Mouse (Mus musculus): ENCODE measurements at regions not wholly inside any gene's neighbourhood (a gene's known extent, or its start where the extent isn't known, plus 50 kb on each side); places are given as distances from the start of the nearest gene placed in this dataset.

DNA sequence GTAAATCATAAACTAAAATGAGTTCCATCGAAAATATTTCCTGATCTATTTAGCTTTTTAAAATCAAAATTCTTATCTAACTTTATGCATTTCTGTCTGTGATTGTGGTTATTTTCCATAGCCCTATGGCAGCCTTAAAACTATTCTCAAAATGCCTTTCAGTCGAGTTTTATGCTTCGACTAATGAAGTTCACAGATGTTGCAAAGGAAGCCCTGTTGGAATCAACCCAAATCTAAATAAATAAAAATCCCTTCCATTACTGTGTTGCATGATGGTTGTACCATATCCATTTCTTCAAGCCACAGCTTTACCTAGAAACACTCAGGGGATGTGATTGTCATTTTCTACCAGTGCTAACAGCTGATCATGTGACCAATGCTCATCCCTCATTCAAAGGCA is 585.6 kb upstream of the N6amt1 start:
- no peak for DNase-seq

DNA sequence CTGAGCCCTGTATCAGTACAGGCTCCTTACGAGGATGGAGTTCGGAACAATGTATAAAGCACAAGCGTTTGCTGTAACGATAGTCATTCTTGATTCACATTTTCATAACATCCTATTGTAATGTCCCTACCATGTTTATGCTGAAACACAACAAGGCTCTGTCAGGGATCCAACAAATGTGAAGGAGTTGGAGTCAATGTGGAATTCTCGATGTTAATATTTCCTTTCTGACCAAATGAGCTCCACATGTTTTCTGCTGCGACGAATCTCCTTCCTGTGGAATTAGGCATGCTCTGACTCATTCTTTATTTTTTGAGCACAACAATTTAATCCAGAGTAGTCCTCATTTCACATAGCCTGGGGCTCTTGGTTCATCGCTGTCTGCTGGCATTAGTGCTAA is 588.0 kb upstream of the N6amt1 start:
- no peak for DNase-seq

DNA sequence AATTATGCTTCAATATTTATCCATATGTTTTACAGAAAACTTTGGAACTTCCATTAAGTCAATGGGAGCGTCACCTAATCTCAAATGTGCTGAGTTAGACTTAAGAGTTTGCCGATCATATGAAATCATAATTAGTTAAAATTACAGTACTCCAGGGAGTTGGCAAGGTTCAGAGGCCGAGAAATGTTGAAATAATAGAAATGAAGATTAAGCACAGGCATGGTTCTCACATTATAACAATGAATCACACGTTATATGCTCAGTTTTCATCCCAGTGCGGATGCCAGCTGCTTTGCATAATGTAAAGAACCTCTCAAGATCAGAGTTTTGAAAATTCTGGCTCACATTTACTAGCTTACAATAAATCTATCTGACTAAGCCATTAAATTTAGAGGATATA is 612.7 kb upstream of the N6amt1 start:
- DNase-seq: no peak

DNA sequence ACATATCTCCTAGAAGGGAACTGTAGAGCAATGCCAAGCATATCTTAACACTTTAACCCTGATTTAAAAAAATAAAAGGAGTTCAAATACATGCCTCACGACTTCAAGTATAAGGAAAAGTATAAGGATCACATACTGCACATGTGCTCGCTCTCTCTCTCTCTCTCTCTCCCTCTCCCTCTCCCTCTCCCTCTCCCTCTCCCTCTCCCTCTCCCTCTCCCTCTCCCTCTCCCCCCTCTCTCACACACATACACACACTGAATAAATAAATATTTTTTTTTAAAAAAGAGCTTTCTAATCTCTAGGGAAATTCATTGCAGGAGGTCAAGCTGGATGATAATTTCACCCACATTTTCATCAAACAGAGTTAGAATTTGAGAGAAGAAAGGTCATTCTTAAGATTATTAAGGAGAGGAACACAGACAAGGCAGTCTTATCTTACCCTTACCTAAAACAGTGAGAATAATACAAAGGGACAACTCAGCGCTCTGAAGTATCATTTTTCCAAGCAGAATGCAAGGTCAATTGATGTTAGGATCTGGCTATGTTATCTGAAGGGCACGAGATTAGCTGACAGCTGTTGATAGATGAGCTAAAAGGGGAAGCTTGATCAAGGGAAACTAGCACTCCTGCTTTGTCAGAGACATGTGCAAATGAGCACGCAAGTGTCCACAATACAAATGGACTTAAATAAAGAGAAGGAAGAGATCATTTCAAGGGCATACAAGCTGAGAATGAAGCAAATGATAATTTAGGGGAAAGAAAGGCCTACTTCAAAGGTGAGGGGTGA is 634.8 kb upstream of the N6amt1 start:
- DNase-seq: no peak

DNA sequence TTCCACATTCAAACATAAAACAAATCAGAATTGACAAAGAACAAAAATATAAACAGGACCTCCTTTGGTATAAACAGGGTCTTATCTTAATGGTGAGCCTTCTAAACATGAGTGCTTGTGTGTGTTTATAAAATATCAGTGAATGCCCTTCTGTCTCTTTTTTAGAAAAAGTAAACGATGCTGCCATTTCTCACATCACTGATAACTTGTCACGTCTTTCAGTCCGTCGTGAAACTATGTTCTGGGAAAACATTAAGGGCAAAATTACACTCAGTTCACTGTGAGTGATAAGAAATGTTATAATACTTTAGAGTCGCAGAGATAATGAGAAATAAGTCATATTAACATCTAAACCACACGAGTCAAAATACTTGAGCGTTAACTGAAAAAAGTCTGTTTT is 635.6 kb upstream of the N6amt1 start:
- DNase-seq: no peak

DNA sequence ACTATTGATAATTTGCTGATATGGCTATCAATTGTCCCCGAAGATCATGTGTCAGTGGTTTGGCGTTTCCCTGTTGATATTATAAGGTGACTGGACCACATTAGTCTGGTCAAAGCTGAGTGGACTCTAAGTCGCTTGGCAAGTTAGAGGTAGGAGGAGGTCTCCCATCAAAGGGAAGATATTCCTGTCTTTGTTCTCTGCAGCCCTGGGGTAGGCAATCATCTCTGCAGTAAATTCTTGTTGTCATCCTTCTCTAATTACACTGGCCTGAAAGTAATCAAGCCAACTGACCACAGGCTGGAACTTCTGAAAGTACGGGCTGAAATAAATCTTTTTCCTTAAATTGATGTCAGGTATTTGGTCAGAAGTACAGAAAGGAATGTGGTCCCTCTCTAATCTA is 652.3 kb upstream of the N6amt1 start:
- DNase-seq: no peak

DNA sequence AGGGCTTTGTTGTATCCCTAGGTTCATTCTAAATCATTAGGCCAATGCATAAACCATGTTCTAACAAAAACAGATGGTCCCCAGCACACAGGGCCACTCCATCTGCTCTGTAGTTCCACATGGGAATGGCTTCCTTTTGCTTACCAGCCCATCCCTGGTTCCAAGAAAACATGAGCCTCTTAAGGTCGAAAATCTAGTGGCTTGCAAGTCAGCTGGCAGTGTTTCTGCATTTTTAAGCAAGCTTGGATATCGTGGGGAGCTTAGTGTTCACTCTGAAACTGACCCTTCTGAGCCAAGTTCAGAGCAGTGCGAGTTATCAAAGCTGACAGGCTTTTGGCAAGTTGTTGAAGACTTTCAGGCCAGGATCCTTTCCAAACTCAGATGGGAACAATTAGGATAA is 659.5 kb upstream of the N6amt1 start:
- peak; percentile 5 for DNase-seq

DNA sequence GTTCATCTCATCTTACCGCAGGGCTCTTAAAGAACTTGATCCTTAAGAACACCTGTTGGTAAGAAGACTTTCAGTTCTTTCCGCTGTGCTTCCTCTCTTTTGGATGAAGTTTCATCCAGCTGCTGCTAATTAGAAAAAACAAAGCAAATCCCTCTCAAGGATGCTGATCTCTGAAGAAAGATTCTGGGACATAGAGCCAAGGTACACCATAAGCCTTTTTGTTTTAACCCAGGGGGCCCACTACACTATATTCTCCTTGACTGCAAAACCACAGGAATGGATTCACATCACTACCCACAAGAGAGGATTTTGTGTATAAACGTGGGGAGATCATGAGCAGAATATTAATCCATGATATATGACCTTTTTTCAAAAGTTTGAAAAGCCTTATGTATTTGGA is 694.8 kb upstream of the N6amt1 start:
- DNase-seq: no peak

DNA sequence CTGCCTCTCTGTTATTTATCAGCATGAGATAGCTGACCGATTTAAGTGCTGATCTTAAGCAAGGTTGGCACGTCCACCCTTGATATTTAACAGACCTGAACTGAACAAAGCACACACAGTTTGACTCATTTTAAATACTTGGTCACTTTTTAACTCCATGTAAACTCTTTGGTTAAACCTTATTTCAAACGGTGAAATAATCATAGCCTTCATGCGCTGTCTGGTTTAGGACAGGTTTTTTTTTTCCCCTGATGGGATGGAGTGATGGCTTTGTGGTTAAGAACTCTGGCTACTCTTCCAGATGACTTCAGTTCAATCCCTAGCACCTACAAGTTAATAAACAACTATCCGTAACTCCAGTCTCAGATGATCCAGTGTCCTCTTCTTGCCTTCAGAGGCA is 706.7 kb upstream of the N6amt1 start:
- no peak for DNase-seq

DNA sequence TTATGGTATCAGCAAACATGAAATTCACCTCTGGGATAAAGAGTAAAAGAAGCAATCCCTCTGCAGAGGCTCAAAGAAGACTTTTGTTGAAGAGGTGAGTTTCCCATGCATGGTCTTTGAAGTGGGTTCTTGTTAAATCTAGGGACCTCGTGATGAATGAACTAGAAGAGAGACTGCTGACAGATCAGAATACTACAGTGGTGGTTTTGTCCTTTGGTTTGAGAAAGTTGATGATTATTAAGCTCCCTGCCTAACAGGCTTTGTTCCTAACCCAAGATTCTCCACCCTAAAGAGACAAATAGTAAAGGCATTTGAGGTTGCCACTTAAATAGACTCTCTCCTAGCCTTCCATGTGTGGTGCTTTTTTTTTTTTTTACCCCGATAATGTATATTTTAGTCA is 707.2 kb upstream of the N6amt1 start:
- DNase-seq: no peak

DNA sequence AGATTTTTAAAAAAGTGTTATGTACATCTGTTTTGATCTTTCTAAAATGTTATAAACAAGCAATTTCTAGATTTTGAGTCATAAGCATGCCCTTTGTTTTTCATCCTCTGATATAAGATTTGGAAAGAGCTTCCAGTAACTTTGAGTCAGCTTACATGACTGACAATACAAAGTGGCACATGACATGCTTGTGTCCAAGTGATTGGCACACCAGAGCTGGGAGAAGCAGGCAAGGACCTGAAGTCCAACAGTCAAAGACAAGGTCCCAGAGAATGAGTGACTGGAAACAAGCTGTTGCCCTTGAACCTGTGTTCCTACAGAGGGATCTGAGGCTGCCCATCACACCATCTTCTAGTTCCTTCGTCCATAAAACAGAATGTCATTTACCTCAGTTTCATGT is 708.5 kb upstream of the N6amt1 start:
- DNase-seq: no peak

DNA sequence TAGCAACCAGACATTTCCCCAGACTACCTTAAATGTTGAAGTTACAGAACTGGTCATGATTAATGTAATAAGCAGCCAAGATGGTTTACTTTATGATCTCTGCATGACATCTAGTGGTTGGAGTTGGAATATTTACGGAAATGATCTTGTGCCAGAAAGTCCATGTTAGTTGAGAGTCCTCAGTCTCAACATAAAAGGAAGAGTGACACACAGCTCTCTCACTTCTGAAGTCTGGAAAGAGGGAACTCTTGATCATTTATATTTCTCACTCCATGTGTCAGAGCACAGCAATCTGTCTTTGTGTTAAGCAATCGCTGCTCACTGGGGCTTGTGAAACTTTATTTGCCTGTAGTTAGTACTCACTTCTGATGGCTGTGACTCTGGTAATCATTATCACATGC is 709.1 kb upstream of the N6amt1 start:
- DNase-seq: no peak

DNA sequence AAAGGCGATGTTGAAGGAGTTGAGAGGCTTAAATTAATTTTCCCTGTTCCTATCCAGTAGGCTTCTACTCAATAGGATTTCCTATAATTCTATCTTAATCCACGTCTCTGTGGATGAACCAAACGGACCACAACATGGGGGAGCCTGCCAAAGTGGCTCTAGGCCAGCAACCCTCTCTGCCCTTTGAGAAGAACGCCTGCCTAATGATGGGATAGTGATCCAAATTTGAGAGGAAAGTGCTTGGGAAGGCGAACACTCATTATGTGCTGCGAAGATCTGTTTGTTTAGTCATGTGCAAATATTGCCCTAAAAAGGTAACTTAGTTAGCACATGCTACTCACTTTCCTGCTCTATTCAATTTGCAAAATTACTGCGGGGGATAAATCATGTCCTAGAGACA is 702.5 kb upstream of the Adamts5 start:
- no peak for DNase-seq

DNA sequence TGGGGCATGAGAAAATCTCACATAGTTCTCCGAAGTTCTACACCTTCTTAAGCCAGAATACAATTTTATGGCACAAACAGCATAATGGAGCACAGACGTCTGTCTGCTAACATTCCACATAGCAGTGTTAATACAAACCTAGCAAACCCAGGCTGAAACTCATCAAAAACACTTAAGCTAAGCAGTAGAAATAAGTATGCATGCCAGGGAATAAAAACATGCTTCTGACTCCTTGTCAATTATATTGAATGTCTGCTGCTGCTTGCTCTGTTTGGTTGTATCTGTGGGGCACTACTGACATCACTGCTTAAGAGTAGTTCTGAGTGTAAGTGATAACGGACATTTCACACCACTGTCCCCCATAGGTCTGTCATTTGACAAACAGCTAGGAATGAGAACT is 693.4 kb upstream of the Adamts5 start:
- DNase-seq: no peak

DNA sequence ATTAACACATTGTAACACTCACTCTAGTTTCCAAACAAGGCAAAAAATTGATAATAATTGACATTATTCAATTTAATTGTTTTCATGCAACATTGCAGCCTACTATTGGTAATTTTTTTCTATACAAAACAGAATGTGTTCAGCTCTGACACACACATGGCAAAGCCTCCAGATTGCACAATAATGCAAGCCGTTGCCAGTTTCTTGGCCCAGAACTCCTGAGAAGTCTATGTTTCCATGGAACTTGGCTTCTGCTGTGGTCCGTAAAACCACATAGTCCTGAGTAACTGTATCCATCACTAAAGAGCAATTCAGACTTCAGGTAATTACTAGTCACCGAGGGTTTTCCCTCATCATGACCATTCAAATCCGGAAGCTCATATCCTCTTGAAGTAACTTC is 684.4 kb upstream of the Adamts5 start:
- no peak for DNase-seq

DNA sequence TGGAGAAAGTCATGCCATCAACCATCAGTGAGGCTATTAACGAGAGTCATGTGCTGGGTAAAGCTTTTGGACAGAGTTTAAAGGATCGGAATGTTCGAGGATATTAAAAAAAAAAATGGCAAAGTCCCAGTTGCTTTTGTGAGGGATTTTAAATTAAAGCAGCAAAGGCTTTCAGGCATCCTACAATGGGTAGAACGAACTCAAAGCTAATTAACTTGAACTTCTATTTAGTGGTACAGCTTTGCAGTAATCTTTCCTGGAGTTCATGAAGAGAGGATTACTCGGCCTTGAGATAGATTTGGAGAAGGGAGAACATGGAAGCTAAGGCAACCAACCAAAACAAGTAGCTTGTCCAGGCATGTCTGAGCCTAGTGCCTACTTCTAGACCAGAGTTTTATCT is 676.7 kb upstream of the Adamts5 start:
- DNase-seq: no peak

DNA sequence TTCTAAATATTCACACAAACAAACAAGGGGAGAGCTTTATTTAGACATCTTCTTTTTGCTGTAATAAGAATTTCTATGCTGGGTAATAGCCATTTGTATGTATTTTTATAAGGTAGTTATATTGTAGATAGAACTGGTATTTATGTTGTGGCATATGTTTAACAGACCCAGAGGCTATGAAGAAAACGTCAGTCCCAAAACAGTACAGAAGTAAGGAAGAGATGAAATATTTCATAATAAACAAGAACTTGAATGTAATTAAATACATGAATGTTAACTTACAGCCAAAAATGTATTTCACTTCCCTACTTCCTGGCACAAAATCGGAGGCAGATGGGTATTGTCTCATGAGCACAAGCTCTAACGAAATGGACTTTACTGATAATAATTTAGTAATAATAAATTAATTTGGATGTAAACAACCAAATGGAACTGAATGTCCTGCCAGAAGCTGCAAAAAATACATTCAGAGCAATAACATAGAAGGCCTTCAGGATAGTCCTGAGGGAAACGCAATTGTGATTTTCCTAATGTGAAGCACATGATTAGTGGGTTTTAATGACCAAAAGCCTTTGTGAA is 645.9 kb upstream of the Adamts5 start:
- no peak for DNase-seq

DNA sequence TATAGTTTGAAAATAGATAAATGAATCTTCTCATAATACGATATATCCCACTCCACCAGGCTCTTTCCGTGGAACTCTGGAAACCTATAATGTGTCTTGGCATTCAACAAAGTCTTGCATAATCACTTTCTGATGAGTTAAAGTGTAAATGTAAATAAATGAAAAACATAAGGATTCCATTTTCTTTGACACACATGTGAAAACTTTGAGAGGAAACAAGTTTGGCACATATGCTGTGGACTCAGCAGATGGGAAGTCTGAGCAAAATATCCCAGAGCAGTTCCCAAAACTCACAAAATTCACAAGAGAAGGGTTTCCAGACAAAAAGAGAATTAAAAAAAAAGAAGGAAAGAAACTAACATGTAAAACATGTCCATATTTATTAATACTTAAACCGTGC is 645.3 kb upstream of the Adamts5 start:
- no peak for DNase-seq

DNA sequence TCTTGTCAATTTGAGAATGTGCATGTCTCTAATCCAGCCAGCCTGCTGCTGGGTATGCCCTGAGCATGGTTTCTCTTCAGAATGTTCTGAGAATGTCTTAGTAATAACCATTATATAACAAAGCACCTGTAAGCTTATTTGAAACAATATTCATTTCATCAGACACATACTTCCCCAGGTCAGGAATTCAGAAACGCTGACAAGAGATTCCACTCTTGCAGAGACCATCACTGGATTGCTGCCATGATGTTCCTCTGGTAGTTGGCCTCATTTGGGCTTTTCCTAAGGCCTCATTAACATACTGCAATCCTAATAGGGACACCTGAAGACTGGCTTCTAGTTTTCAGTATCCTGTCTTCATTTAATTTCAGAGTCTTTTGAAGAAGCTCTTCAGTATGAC is 642.5 kb upstream of the Adamts5 start:
- DNase-seq: no peak

DNA sequence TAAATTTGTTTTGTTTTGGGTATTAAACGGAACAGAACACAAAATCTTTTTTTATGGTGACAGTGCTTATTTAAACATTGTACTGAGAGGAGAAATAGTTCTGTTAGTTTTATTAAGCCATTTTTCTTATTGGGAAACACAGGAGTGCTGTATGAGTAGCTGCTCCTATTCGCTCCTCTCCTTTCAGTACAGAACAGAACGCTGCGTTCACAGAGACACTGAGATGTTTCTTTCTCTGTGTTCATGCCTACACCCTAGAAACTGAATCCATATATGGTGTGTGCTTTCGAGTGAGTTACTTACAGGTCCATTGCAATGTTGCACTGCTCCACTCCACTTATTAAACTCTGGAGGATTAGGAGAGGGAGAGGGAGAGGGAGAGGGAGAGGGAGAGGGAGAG is 634.9 kb upstream of the Adamts5 start:
- no peak for DNase-seq

DNA sequence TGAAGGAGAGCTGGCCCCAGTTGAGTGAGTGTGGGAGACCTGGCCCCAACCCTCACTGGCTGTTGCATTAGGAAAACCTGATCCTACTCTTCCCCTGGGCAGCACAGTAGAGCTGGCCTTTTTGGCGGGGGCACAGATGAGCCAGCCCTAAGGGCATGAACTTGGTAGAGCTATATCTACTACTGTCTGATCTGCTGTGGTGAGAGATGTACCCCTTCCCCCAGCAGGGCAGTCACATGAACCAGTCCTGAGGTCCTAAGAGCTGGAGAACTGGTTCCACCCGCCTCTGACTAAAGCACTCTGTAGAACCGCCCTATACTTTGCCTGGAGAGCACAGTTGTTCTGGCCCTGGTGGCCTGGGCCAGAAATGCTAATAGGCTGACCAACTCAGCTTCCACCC is 622.5 kb upstream of the Adamts5 start:
- no peak for DNase-seq

DNA sequence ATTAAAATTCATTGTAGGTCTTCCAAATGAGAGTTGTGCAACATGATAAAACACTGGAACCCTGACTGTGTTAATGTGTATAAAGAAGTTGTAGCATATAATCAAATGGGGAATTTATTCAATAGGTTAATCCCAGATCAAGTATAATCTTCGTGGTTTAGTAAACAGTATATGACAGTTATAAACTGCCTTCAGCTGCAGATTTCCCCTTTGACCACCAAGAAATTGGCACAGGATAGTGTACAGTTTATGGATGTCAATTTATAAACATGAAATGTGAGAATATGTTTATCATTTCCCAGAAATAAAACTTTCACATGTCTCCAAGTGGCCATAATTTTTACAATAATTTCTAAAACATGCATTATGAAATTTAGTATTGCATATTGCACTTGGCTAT is 615.3 kb upstream of the Adamts5 start:
- no peak for DNase-seq

DNA sequence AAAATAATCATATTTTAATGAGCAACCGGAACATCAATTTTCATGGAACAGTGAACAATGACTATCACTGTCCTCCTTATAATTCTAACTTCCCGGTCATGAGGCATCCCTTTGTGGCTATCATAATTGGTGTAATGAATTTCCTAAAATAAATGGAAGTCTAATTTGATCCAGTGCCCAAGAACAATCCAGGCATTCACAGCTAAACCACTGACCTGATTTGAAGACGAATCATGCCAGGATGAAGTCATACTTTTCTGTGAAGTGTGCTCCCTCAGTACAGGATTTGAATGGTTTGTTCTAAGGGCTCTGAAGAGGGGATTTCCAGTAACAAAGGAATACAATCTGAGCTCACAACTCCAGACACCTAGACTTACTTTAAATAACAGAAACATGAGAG is 614.5 kb upstream of the Adamts5 start:
- no peak for DNase-seq

DNA sequence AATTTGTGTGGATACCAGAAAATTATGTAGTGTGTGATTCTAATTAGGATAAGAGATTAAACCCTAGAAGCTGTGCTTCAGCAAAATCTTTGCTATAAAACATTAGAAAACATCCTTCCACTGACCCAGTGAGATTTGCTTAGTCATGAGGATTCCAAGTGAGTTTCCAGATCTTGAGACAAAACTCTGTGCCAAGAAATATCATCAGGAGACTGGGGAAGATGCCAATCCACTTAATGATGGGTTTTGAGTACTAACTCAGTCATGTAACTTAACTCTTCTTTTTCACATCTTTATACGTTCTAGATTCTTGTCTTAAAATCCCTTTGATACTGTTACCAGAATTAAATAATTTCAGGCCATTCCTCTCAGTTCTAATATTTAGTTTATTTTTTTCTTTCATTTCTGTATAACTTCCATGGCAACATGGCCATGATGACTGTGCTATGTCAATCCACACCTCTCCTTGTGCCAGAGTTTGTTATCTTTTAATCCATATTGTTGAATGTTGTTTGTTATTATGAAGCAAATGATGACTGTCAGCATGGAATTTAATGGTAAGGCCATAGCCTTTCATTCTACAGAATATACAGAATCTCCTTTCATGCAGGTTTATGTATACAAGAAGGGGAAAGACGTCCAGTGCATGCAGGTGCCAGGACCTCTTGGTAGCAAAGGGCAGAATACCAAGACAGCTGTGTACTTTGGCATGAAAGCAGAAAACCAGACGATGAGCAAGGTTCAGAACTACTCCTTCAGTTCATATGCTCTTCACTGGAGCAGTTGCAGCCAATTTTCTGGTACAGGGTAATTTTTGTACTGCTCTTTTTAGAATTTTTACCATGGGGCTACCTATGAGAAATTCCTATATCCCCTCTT is 599.7 kb upstream of the Adamts5 start:
- DNase-seq: no peak
